Mouse (Mus musculus) left cerebral cortex, adult 8-10 months (tissue): ENCODE measurements around the gene Irf2bp1. TPM values are rescaled to one million over a fixed set of nuclear protein-coding genes. Genes with fewer than 3 reads are reported as not detected.
A peak's percentile ranks its signal among the peaks of the same experiment; 100 is the strongest.

Source experiments
- DNase-seq, 2 experiments: peaks; one replicate each; pipeline ENCODE4 v3.0.0; 2022; ENCODE audit warnings: low spot score in 2 of 2
- total RNA-seq, 4 experiments: library from RNA; stranded (reverse); gene quantifications; 2 replicates each; pipeline ENCODE4 v1.2.4; 2022

Irf2bp1 gene
- total RNA-seq, 4 experiments from 2014 or later, result 51.2 to 54.1 (median 53.2) TPM

GRCm38 (mm10) chr7:19000421-19000820 lies 3.4 kb upstream of the Irf2bp1 start:
- DNase-seq, result no peak

GRCm38 (mm10) chr7:19001066-19001806 lies 2.6 kb upstream of the Irf2bp1 start:
- DNase-seq, result no peak

GRCm38 (mm10) chr7:19001807-19002085 lies 2.1 kb upstream of the Irf2bp1 start:
- DNase-seq, result no peak

DNA sequence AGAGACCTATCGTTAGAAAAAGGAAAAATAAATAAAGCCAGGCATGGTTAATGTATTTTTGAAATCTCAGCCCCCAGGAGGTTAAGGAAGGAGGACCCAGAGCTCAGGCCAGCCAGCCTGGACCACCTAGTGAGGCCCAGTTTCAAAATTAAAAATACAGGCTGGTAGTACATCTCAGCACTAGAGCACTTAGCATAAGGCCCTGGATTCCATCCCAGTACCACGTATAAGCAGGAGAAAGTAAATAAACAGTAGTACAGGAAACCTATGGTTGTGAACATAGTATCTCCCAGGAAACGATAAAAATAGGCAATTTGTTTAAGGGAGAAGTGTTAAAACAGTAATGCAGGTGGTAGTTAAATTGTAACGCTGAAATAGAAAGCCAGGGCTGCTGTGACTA lies 1.7 kb upstream of the Irf2bp1 start:
- no peak for DNase-seq

DNA sequence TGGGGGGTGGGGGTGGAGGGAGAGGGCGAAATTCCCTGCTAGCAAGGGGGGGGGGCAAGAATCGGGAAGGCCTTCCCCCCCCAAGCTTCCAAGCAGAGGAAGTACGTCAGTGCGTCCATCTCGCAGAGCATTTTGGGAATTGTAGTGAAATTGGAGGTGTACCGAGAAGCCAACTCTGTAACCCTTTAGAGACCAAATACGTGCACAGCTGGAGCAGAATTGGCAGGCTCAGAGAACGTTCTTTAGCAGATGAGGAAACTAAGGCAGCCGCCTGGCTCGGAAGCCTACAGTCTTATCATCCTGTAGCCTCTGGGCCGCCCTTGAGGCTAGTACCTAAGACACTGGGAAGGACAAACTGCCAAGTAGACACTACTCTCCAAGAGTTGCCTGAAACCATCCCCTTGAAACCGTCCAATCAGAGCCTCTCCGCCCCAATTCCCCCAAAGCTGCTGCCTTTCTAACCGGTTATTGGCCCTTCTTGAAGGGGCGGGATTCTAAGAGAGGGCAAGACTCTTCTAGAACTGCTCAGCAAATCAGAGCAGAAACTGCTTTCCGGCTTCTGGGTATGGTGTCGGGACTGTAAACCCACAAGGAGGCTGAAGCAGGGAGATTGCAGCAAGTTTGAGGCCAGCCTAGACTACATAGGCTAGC lies 871 bp upstream of the Irf2bp1 start:
- DNase-seq, result peak; percentile 62 to 78

- DNase-seq, result no peak
Measured at GRCm38 (mm10) chr7:19004631-19005079, 811 bp downstream of the Irf2bp1 start.

GRCm38 (mm10) chr7:19005417-19006121 lies 1.7 kb downstream of the Irf2bp1 start:
- DNase-seq, result no peak

DNA sequence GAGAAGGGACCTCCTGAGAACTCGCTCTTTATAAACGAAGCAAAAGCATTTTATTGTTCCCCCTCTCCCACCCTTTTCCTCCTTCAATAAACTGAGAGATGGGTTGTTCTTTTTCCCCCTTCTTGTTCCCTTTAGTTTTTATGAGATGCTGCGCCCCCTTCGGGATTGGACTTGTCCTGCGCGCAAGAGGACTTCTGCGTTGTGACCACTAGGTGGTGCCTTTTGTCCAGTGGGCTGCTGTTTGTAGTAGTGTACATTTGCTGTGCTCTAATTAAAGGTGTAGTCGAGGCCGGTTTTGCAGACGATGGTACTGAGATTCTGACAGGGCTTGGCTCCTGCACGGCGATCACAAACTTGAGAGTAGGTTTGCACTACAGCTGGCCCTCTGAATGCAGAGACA lies 2.6 kb downstream of the Irf2bp1 start:
- DNase-seq, result peak; percentile 64 to 71

- DNase-seq, result no peak
Measured at GRCm38 (mm10) chr7:19007026-19007977, 3.5 kb downstream of the Irf2bp1 start.

GRCm38 (mm10) chr7:19010581-19010980 lies 6.7 kb downstream of the Irf2bp1 start:
- no peak for DNase-seq

- no peak for DNase-seq
Measured at GRCm38 (mm10) chr7:19012025-19012621, 8.3 kb downstream of the Irf2bp1 start.

DNA sequence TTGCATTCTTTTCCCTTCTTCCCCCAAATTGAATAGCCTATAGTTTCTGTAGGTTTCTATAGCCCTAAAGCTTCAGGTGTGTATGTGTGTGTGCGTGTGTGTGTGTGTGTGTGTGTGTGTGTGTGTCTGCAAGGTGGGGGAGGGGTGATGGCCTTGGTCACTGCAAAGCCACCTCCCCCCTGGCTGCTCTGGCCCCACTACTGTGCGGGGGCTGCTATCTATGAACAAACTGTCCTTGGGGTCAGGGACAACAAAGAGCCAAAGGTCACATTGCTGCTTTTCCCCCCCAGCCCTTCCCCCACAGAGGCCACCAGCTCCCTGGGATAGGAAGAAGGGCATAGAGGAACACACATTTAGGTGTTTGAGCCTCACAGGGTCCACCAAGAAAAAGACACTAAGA lies 9.0 kb downstream of the Irf2bp1 start:
- no peak for DNase-seq

DNA sequence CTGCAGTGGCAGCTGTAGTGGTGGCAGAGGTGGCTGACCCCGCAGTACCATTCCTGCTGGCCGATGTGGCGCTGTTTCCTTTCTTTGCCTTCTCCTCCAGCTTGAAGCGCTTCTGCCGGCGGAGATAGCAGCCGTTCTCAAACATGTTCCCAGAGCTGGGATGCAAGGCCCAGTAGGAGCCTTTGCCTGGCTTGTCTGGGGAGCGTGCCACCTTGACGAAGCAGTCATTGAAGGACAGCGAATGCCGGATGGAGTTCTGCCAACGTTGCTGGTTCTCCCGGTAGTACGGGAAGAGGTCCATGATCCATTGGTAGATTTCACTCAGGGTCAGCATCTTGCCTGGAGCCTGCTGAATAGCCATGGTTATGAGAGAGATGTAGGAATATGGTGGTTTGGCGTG lies 10.6 kb downstream of the Irf2bp1 start:
- DNase-seq, result no peak

DNA sequence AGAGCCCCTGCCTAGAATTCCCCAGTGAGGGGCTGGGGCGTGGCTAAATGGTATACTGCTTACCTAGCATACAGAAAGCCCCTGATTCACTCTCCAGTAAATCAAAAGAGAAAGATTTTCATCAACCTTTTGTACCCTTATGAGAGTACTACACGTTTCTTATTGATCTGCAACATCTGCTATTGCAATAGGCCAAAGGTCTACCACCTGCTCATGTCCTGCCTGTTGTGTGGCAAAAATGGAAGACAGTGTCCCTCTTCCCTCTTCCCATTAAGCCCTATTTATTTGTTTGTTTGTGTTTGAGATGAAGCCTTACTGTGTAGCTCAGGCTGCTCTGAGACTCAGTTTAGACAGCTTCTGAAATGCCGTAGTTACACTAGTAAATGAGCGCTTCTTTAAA lies 12.2 kb downstream of the Irf2bp1 start:
- DNase-seq, result no peak

GRCm38 (mm10) chr7:19017909-19018308 lies 14.1 kb downstream of the Irf2bp1 start:
- no peak for DNase-seq

DNA sequence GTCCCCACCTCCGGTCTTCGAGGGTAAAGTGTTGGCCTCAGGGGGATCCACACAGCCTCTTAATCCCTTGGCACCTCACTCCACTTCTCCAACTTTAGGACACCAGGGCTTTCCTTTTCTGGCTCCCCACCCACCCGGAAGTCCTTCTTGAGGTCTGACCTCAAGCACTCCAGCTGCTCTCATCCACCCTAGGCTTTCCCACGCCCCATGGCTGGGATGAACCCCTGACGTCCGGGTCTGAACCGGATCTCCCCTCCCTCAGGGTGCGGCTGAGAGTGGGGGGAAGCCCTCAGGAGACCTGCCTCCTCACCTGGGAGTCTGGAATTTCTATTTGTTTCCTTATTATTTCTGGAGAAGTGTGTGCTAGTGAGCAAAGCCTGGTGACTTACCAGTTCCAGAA lies 17.2 kb downstream of the Irf2bp1 start:
- DNase-seq, result no peak

DNA sequence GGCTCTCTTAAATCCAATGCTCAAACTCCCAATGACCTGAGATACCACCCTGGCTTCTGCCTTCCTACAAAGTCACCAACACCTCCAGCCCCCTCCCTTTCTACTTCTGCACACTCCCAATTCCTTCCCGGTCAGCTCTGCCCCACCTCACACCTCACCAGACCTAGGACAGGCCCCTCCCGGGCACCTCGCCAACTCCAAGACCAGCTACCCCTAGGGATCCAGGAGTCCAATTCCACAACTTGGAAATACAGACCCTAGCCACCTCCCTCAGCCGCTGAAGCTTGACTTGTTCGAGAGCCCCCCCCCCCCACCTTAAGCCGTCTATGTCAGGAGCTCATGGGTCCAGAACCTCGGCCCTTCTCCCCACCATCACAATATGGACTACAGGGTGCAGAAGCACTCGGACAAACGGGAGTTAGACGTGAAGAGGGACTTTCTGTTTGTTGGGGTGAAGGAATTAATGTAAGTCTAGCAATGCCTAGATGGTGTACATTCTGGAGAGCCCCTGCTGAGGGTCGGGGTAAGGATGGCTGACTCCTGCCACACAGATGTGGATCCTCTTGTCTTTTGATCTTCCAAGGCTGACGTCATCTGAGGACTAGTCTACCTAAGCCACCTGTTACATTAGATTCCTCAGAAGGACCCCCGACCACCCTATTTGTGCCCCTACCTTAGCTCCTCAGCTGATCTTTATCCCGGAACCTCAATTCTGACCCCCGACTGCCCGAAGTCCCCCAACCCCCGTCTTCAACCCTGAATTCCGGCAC lies 18.5 kb downstream of the Irf2bp1 start:
- DNase-seq, result no peak

DNA sequence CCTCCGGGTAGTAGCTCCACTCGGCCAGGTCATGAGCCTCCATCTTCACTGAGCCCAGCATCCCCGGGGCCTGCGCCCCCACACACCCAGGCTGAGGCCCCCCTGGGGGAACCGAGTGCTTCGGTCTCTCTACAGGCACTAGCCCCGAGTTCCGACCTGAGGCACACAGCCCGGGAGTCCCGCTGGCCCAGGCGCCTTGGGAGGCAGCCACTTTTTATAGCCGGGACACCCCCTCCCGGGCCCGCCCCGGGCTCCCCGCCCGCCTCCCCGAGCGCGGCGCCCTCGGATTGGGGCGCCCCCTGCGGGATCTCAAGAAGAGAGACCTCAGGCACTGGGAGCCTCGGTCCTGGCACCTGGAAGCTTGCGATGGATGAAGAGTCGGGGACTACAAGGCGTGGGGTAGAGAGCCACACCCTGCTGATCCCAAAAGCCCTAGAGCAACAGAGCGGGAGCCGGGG lies 19.5 kb downstream of the Irf2bp1 start, which contains the start of gene Foxa3:
Gene Foxa3, minus strand, starts transcription at position 182 of the 458 bp plus-strand sequence.
- peak in 1 of 2 experiments; percentile 54 for DNase-seq

DNA sequence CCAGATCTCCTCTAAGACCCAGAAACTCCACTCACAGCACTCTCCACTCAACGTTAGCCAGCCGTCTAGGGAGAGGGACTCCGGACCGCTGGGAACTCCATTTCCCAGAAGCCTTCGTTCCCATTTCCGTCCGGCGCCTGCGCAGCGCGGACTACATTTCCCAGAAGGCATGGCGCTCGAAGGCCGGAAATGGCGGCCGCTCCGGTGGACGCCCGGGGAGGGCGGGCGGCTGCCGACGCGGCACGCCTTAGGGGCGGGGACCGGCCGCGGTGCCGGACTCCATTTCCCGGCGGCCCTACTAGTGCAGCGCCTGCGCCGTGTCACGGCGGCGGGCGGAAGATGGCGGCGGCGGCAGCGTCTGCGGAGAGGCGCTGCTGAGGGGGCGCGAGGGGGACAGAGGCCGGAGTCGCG lies 20.3 kb downstream of the Irf2bp1 start, which contains the start of gene Sympk:
Gene Sympk, plus strand, starts transcription at position 282 of the 411 bp plus-strand sequence.
- DNase-seq, result peak; percentile 81 to 94
